24 mouse cellular contexts compared by ENCODE assay signal in the genomic region with DNA sequence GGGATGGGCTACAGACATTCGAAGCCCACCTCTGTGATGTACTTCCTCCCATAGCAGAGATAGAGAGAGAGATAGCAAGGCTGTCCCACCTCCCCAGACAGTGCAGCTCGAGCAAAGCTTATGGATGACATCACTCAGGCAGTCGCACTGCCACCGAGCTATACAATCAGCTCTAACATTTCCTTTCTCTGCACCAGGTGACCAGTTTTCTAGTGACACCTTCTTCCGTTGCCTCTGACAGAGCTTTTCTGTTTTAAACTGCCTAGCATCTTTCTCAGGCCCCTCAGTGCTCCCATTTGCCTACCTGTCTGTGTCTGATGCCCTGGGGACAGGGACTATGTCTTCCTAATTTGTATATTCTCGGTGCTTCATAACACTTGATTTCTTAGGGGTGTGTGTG. TPM values are rescaled to one million over a fixed set of nuclear protein-coding genes. Genes with fewer than 3 reads are reported as not detected.
DNase-seq lines count a peak whose midpoint lies in the region; ATAC-seq lines count a peak whose summit lies in the region.
"Had no signal": no experiment of that assay in that cellular context is flagged by ENCODE, and none has a peak within 500 bp of the region (broad histone marks: within the 10 kb centered on the region; RNA-seq: fewer than 3 reads in every experiment).

No protein-coding gene starts in this region.

- H3K9ac ChIP-seq in hindbrain, embryonic 11.5 days (ENCODE audit: low read depth, low read length): no peak overlapping the region
- H3K9ac ChIP-seq: embryonic facial prominence, embryonic 13.5 days; hindbrain, embryonic 12.5 days; intestine, embryonic 15.5 days; kidney, embryonic 15.5 days; neural tube, embryonic 15.5 days had no signal

- no peaks in the 10 kb centered on the region for H3K9me3 ChIP-seq in heart, embryonic 10.5 days
- no peaks in the 10 kb centered on the region for H3K9me3 ChIP-seq in hindbrain, embryonic 11.5 days (ENCODE audit: control insufficient read depth, low read length)
- H3K9me3 ChIP-seq: embryonic facial prominence, embryonic 13.5 days; hindbrain, embryonic 12.5 days; intestine, embryonic 15.5 days; kidney, embryonic 15.5 days; neural tube, embryonic 15.5 days had no signal

- no peak overlapping the region for H3K4me3 ChIP-seq in heart, embryonic 10.5 days
- no peak overlapping the region for H3K4me3 ChIP-seq in hindbrain, embryonic 11.5 days (ENCODE audit: low read depth, low read length)
- H3K4me3 ChIP-seq: embryonic facial prominence, embryonic 13.5 days; hindbrain, embryonic 12.5 days; intestine, embryonic 15.5 days; kidney, embryonic 15.5 days; megakaryocyte, embryonic 14.5 days; neural tube, embryonic 15.5 days had no signal

- H3K27ac ChIP-seq in heart, embryonic 10.5 days: 0 out of 2 replicates have a peak overlapping the region, but pooled peaks have one; percentile 42
- H3K27ac ChIP-seq in hindbrain, embryonic 11.5 days (ENCODE audit: low read depth, low read length): no peak overlapping the region
- H3K27ac ChIP-seq: embryonic facial prominence, embryonic 13.5 days; hindbrain, embryonic 12.5 days; intestine, embryonic 15.5 days; kidney, embryonic 15.5 days; neural tube, embryonic 15.5 days had no signal

- no peaks in the 10 kb centered on the region for H3K36me3 ChIP-seq in heart, embryonic 10.5 days
- H3K36me3 ChIP-seq in hindbrain, embryonic 11.5 days (ENCODE audit: control insufficient read depth, insufficient read depth, low read length): no peaks in the 10 kb centered on the region
- H3K36me3 ChIP-seq: embryonic facial prominence, embryonic 13.5 days; hindbrain, embryonic 12.5 days; intestine, embryonic 15.5 days; kidney, embryonic 15.5 days; neural tube, embryonic 15.5 days had no signal

- H3K4me1 ChIP-seq in heart, embryonic 10.5 days: peaks cover 25% of the 10 kb centered on the region
- H3K4me1 ChIP-seq in hindbrain, embryonic 11.5 days (replicated peaks; ENCODE audit: control insufficient read depth, insufficient read depth, low read length): no peaks in the 10 kb centered on the region
- H3K4me1 ChIP-seq: hindbrain, embryonic 12.5 days had no signal

- no peaks in the 10 kb centered on the region for H3K27me3 ChIP-seq in heart, embryonic 10.5 days (ENCODE audit: insufficient read depth, poor library complexity, severe bottlenecking)
- H3K27me3 ChIP-seq in hindbrain, embryonic 11.5 days (ENCODE audit: control insufficient read depth, insufficient read depth, low read length): no peaks in the 10 kb centered on the region
- H3K27me3 ChIP-seq: embryonic facial prominence, embryonic 13.5 days; hindbrain, embryonic 12.5 days; intestine, embryonic 15.5 days; kidney, embryonic 15.5 days; megakaryocyte, embryonic 14.5 days; neural tube, embryonic 15.5 days had no signal

- no peak overlapping the region for H3K4me2 ChIP-seq in hindbrain, embryonic 11.5 days (replicated peaks; ENCODE audit: low read depth, low read length)
- H3K4me2 ChIP-seq: embryonic facial prominence, embryonic 13.5 days; heart, embryonic 11.5 days; hindbrain, embryonic 12.5 days; intestine, embryonic 15.5 days; kidney, embryonic 15.5 days; neural tube, embryonic 15.5 days had no signal

- DNase-seq in heart, embryonic 10.5 days (ENCODE audit: low spot score): no peak
- DNase-seq in heart, adult 11 months: no peak
- DNase-seq in thymus, postnatal 0 days (ENCODE audit: low spot score): peak; percentile 58
- DNase-seq in thymus, adult 18-20 months: no peak
- no peak for DNase-seq in hindbrain, embryonic 11.5 days (ENCODE audit: low spot score)
- no peak for DNase-seq in embryo, embryonic 9.5 days (ENCODE audit: extremely low spot score)
- no peak for DNase-seq in kidney, postnatal 36 days
- DNase-seq: adrenal gland, postnatal 10 days; cerebellum, postnatal 10 days; gastrocnemius, postnatal 36 days; heart, postnatal 10 days; lung, adult 18-20 months; lung, postnatal 14 days; midbrain, embryonic 14.5 days; right cerebral cortex, postnatal 14 days had no signal

- 64% methylated on average over 6 of the region's 6 CpGs for WGBS in heart, embryonic 10.5 days
- 84% methylated on average over 6 of the region's 6 CpGs for WGBS in hindbrain, embryonic 11.5 days

- peak; percentile 86 for ATAC-seq in inflammation-experienced regulatory T-cells, adult 6 months
- no peak for ATAC-seq in hindbrain, embryonic 11.5 days (ENCODE audit: low FRiP score)
- ATAC-seq: forebrain, embryonic 14.5 days; intestine, embryonic 15.5 days had no signal

RNA-seq across cellular contexts. Expression of a gene that starts 11.8 kb away (rescaled TPM):
- polyA plus RNA-seq in heart, embryonic 10.5 days (2016; fragmentation: Nextera tagmentation; extraction: Ambion mirVana): 40.4 and 51.1 TPM in 2 replicates
- 67.7 and 68.9 TPM in 2 replicates for polyA plus RNA-seq in thymus, postnatal 0 days (2015; fragmentation: Nextera tagmentation; extraction: Ambion mirVana)
- 10 to 100 TPM; 23.0 to 25.8 (median 23.4) TPM for polyA plus RNA-seq in inflammation-experienced regulatory T-cells, adult 6 months (2017; shearing (Covaris generic))
- polyA plus RNA-seq in hindbrain, embryonic 11.5 days (2014; fragmentation: Nextera tagmentation; extraction: Ambion mirVana): 24.1 and 26.5 TPM in 2 replicates

RNA-seq across cellular contexts. Expression of a gene that starts 12.2 kb away (rescaled TPM):
- polyA plus RNA-seq in heart, embryonic 10.5 days (2016; fragmentation: Nextera tagmentation; extraction: Ambion mirVana): 26.4 and 28.3 TPM in 2 replicates
- 20.5 and 27.4 TPM in 2 replicates for polyA plus RNA-seq in thymus, postnatal 0 days (2015; fragmentation: Nextera tagmentation; extraction: Ambion mirVana)
- 10 to 100 TPM; 13.2 to 16.6 (median 13.6) TPM for polyA plus RNA-seq in inflammation-experienced regulatory T-cells, adult 6 months (2017; shearing (Covaris generic))
- polyA plus RNA-seq in hindbrain, embryonic 11.5 days (2014; fragmentation: Nextera tagmentation; extraction: Ambion mirVana): 18.7 and 19.1 TPM in 2 replicates

RNA-seq across cellular contexts. Expression of a gene that starts 12.4 kb away (rescaled TPM):
- polyA plus RNA-seq in heart, embryonic 10.5 days (2016; fragmentation: Nextera tagmentation; extraction: Ambion mirVana): 30.5 and 42.9 TPM in 2 replicates
- polyA plus RNA-seq in thymus, postnatal 0 days (2015; fragmentation: Nextera tagmentation; extraction: Ambion mirVana): 25.4 and 29.7 TPM in 2 replicates
- polyA plus RNA-seq in inflammation-experienced regulatory T-cells, adult 6 months (2017; shearing (Covaris generic)): 1 to 10 TPM; 3.3 to 6.8 (median 4.6) TPM
- 26.5 and 29.7 TPM in 2 replicates for polyA plus RNA-seq in hindbrain, embryonic 11.5 days (2014; fragmentation: Nextera tagmentation; extraction: Ambion mirVana)

RNA-seq across cellular contexts. Expression of a gene that starts 12.5 kb away (rescaled TPM):
- 21.2 and 25.4 TPM in 2 replicates for polyA plus RNA-seq in heart, embryonic 10.5 days (2016; fragmentation: Nextera tagmentation; extraction: Ambion mirVana)
- 638 and 684 TPM in 2 replicates for polyA plus RNA-seq in thymus, postnatal 0 days (2015; fragmentation: Nextera tagmentation; extraction: Ambion mirVana)
- 100 to 1,000 TPM; 783 to 927 (median 807) TPM for polyA plus RNA-seq in inflammation-experienced regulatory T-cells, adult 6 months (2017; shearing (Covaris generic))
- 23.7 and 30.0 TPM in 2 replicates for polyA plus RNA-seq in hindbrain, embryonic 11.5 days (2014; fragmentation: Nextera tagmentation; extraction: Ambion mirVana)

RNA-seq across cellular contexts. Expression of a gene that starts 23.6 kb away (rescaled TPM):
- 41.3 and 44.6 TPM in 2 replicates for polyA plus RNA-seq in heart, embryonic 10.5 days (2016; fragmentation: Nextera tagmentation; extraction: Ambion mirVana)
- polyA plus RNA-seq in thymus, postnatal 0 days (2015; fragmentation: Nextera tagmentation; extraction: Ambion mirVana): 34.7 and 37.0 TPM in 2 replicates
- 1 to 10 TPM in 1 of 3 experiments, under 1 TPM in 1, not detected in 1; 0.46 to 1.5 TPM for polyA plus RNA-seq in inflammation-experienced regulatory T-cells, adult 6 months (2017; shearing (Covaris generic))
- 53.2 and 54.0 TPM in 2 replicates for polyA plus RNA-seq in hindbrain, embryonic 11.5 days (2014; fragmentation: Nextera tagmentation; extraction: Ambion mirVana)
